Mouse (Mus musculus): ENCODE measurements around the gene Serpinb11. TPM values are rescaled to one million over a fixed set of nuclear protein-coding genes. Genes with fewer than 3 reads are reported as not detected.

Gene Serpinb11
- not detected for total RNA-seq (2021)

GRCm38 (mm10) chr1:107360898-107361297 is at the start of gene Serpinb11:
Gene Serpinb11, plus strand, starts transcription at chr1:107361198.
- DNase-seq = no peak

DNA sequence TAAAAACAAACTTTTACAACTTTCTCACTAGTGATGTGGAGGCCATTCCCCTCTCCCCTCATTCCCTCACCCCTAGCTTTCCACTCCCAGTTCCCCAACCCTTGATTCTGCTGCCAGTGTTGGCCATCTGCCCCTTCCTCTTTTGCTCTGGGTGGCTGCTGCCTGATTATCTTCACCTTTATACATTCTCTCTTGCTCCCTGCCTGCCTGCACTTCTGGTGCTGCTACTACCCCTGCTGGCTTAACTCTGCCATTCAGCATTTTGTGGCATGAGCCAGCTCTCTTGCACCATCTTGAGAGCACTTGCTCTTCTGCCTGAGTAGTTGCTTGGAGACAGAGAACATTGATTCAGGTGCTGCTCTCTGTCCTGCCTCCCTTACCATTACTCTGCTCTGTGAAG is 15.0 kb upstream of the Serpinb11 start:
- DNase-seq = no peak

DNA sequence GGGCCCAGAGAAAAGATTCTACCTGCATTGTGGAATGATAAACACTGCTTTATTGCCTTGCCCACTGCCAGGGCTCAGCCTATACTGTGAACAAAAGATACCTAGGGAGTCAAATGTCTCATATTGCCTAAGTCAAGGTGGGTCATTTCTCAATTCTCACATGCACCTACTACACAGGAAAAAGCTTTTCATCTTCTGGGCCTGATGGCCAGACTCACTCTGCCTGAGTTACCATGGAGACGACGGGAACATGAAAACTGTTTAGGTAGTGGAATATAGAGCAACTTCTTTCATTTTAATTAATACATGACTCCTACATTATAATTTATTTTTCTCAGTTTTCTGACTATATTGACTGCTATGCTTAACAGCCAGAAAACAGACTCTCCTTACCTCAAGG is 14.2 kb upstream of the Serpinb11 start:
- no peak for DNase-seq

DNA sequence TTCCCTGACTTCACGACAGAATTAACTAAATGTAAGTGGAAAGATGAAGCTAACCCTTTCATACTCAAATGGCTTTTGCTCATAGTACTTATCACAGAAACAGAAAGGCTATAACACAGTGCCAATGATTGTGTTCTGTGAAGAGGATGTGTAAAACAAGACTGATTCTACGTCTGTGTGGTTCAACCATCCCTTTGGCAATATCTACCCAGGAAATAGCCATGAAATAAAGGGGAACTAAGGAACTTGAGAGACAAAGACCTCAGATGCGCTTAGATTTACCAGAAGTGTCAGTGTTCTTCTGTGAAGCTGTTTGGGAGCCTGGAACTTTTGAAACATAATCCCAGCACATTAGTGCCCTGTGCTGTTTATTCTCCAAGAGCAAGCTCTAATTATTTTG is 10.6 kb upstream of the Serpinb11 start:
- DNase-seq = no peak

DNA sequence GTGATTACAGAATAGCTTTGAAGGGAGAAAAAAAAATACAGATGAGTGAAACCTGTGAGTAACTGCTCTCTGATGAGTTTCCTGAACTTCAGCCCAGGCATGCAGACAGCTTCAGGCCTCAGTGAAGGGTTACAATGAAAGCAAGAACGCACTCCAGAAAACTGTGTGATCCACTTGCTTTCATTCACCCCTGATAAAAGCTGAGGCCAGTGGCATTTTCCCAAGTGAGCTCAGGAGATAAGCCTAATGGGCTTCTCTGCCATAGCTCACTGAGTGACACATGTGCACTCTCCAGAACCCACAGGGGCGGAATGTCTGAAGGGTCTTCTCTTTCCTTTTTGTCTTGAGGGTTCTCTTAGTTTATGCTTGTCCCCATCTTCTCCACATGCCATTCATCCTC is 9.9 kb upstream of the Serpinb11 start:
- no peak for DNase-seq

DNA sequence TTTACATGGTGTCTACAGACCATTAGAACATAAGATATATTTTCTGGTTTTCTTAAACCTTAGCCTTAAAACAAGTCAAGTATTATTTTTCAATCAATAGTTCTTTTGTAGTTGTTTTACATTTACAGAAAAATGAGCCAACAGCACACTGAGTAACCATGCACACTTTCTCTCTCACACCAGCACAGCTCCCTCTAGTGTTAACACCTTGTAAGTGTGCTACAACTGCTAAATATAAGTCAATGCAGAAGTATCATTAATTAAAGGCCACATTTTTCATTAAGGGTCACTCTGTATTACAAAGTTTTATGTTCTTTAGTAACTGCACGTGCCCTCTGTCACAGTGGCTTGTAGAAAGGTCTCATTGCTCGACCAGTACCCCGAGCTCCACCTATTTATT is 8.0 kb upstream of the Serpinb11 start:
- no peak for DNase-seq

GRCm38 (mm10) chr1:107365973-107366372 is 5.0 kb downstream of the Serpinb11 start:
- DNase-seq = no peak

DNA sequence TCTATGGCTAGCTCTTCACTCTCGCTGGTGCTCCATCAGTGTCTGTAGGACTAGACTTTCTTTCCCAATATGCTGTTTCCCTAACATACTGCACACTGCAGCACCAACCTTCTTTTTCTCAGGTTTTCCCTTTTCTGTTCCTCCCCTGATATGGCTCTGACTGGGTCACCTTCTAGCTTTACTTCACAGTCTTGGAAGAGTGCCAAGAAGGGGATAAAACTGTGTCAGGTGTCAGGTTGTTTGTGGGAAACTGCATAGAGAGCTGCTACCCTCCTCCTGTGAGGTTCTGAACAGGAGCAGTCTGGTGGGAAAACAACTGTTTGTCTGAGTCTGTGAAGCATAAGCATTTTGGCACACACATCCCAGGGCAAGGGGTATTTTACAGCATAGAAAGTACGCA is 7.9 kb downstream of the Serpinb11 start:
- no peak for DNase-seq

DNA sequence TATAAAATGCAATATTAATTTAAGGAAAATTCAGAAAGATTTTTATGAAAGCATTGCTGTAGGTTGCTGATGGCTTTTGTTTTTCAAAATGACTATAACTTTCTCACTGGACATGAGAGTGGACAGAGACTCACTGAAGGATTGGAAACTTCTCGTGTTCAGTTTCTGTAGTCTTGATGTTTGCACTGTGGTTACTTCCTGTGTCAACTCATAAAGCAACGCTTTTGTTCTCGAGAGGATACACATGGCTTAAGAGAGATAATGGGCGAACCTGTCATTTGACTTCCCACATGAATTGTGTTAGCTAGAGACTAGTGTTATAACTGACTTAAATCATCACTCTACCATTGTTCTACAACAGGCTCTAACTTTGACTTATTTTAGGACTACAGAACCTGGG is 16.0 kb downstream of the Serpinb11 start:
- no peak for DNase-seq

- DNase-seq = no peak
These were observed 17.4 kb downstream of the Serpinb11 start for GRCm38 (mm10) chr1:107378368-107378767.

- DNase-seq = no peak
These were observed 20.5 kb downstream of the Serpinb11 start for GRCm38 (mm10) chr1:107381491-107381890.

DNA sequence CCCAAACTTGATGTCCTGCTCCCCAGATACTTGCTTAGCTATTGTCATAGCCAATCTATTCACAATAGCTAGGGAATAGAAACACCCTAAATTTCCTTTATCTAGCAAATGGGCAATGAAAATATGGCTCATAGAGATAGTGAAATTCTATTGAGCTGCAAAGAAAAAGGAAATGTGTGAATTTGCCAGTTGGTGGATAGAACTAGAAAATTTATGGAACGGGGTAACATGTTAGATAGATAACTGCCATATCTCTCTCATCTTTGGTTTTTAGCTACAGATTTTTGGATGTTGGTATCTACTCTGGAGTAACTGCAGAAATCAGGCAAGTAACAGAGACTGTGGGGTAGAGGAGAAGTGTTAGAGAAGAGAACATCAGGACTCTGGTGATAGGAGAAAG is 21.4 kb downstream of the Serpinb11 start:
- DNase-seq = no peak

GRCm38 (mm10) chr1:107384532-107384931 is 23.5 kb downstream of the Serpinb11 start:
- DNase-seq = no peak

DNA sequence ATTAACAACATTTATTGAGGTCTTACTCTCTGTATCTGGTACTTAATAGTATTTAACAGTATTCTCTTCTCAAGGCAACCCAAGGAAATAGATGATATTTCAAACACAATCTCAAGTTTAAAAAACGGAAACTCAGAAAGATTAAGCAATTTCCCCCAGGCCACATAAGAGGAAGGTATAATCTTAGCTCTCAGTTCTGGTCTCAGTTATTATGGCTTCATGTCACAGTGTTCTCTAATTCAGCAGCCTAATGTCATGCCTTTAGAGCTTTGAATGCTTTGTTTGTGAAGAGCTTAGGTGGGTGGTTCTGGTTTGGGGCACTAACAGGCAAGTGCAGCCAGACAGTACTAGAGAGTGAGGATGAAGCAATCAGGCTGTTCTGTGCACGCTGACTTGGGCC is 28.8 kb downstream of the Serpinb11 start:
- DNase-seq = no peak

GRCm38 (mm10) chr1:107397481-107397880 is 36.5 kb downstream of the Serpinb11 start:
- no peak for DNase-seq

GRCm38 (mm10) chr1:107399355-107399754 is 38.4 kb downstream of the Serpinb11 start, which contains the start of gene Serpinb7:
Gene Serpinb7, plus strand, starts transcription at chr1:107399655.
- DNase-seq = no peak

DNA sequence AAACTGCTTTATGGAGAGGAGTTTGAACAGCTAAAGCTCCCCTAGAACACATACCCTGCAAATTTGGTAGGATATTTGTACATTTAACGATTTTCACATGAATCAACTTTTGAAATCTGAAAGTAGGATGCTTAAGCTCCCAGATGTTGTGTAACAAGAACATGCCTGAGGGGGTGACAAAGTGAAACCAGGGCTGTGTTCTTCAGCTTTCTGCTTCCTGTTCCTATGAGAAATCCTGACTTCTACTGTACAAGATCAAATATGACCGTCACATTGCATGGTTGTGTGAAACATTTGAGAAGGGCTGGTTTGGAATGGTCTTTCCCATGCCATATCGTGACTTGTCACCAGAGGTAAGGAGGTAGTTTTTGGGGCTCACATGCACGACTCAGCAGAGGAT is 41.1 kb downstream of the Serpinb11 start:
- no peak for DNase-seq

- DNase-seq = no peak
These were observed 53.7 kb downstream of the Serpinb11 start for GRCm38 (mm10) chr1:107414650-107415049.

GRCm38 (mm10) chr1:107422487-107422886 is 61.5 kb downstream of the Serpinb11 start:
- no peak for DNase-seq

Other genes with a start within 250 kb of the Serpinb11 start
- not detected for gene Serpinb3b, start 82.8 kb upstream of the Serpinb11 start, total RNA-seq (2021)
- not detected for gene Serpinb3c, start 82.8 kb upstream of the Serpinb11 start, total RNA-seq (2021)
- not detected for gene Serpinb7, start 38.5 kb downstream of the Serpinb11 start, total RNA-seq (2021)
- gene Serpinb2, start 150.2 kb downstream of the Serpinb11 start, total RNA-seq (2021) = not detected
- gene Serpinb8, start 228.8 kb downstream of the Serpinb11 start, total RNA-seq (2021) = 1 to 10 TPM; 5.2 TPM